16 mouse cellular contexts compared by ENCODE assay signal in genomic region chr5:115569721-115570120, GRCm38 (mm10). TPM values are rescaled to one million over a fixed set of nuclear protein-coding genes. Genes with fewer than 3 reads are reported as not detected.
DNase-seq lines count a peak whose midpoint lies in the region; ATAC-seq and TF ChIP-seq lines count a peak whose summit lies in the region.
"Had no signal": no experiment of that assay in that cellular context is flagged by ENCODE, and none has a peak within 500 bp of the region (broad histone marks: within the 10 kb centered on the region; RNA-seq: fewer than 3 reads in every experiment).

No protein-coding gene starts in this region.

- no peak for TF ChIP-seq CTCF in E14TG2a.4 (conservative IDR thresholded peaks at IDR 0.05; ENCODE audit: low read length)

- 89% methylated on average over 4 of the region's 4 CpGs for WGBS in heart, embryonic 16.5 days
- 84% methylated on average over 4 of the region's 4 CpGs for WGBS in limb, embryonic 13.5 days
- WGBS in limb, embryonic 10.5 days = 86% methylated on average over 4 of the region's 4 CpGs

- peaks cover 26% of the 10 kb centered on the region for H3K4me1 ChIP-seq in heart, embryonic 16.5 days (ENCODE audit: control insufficient read depth, insufficient read depth, low read length)
- H3K4me1 ChIP-seq in limb, embryonic 13.5 days = peaks cover 29% of the 10 kb centered on the region
- peaks cover 31% of the 10 kb centered on the region for H3K4me1 ChIP-seq in limb, embryonic 10.5 days
- peaks cover 81% of the 10 kb centered on the region for H3K4me1 ChIP-seq in E14TG2a.4 (replicated peaks; ENCODE audit: low read depth, low read length)

- H3K4me2 ChIP-seq in heart, embryonic 16.5 days (ENCODE audit: low read depth, low read length) = no peak overlapping the region
- no peak overlapping the region for H3K4me2 ChIP-seq in limb, embryonic 13.5 days (replicated peaks)
- H3K4me2 ChIP-seq: forebrain, embryonic 13.5 days; neural tube, embryonic 12.5 days had no signal

- no peak overlapping the region for H3K4me3 ChIP-seq in heart, embryonic 16.5 days (ENCODE audit: low read length)
- no peak overlapping the region for H3K4me3 ChIP-seq in limb, embryonic 13.5 days
- H3K4me3 ChIP-seq in limb, embryonic 10.5 days = no peak overlapping the region
- H3K4me3 ChIP-seq in E14TG2a.4 (replicated peaks; ENCODE audit: low read length) = peak overlapping the region; percentile 51; the same call in 1 of the 2 replicates
- H3K4me3 ChIP-seq: forebrain, embryonic 13.5 days; megakaryocyte, embryonic 14.5 days; neural tube, embryonic 12.5 days had no signal

- no peak for ATAC-seq in heart, embryonic 16.5 days (replicated peaks; ENCODE audit: extremely low read depth, insufficient read depth, low FRiP score)
- no peak for ATAC-seq in limb, embryonic 13.5 days (ENCODE audit: low FRiP score, low read depth)
- no peak for ATAC-seq in inflammation-experienced regulatory T-cells, adult 6 months
- ATAC-seq: forebrain, embryonic 13.5 days; hindbrain, postnatal 0 days had no signal

- no peak for DNase-seq in heart, adult 11 months
- no peak for DNase-seq in limb, embryonic 10.5 days (ENCODE audit: low spot score)
- peak; percentile 26 to 41 for DNase-seq in kidney, postnatal 36 days
- no peak for DNase-seq in ovary, postnatal 10 days (ENCODE audit: low spot score)
- DNase-seq: adrenal gland, adult 8-10 months; cerebellum, adult 2 months; heart, postnatal 36 days had no signal

- H3K9ac ChIP-seq in heart, embryonic 16.5 days (ENCODE audit: low read length) = no peak overlapping the region
- H3K9ac ChIP-seq in limb, embryonic 13.5 days = peak overlapping the region; percentile 31; the same call in 1 of the 2 replicates
- H3K9ac ChIP-seq: forebrain, embryonic 13.5 days; neural tube, embryonic 12.5 days had no signal

- 0 out of 2 replicates have a peak overlapping the region, but pooled peaks have one; percentile 26 for H3K27ac ChIP-seq in heart, embryonic 16.5 days (ENCODE audit: low read length)
- H3K27ac ChIP-seq in limb, embryonic 13.5 days = no peak overlapping the region
- no peak overlapping the region for H3K27ac ChIP-seq in limb, embryonic 10.5 days
- H3K27ac ChIP-seq: forebrain, embryonic 13.5 days; hindbrain, postnatal 0 days; neural tube, embryonic 12.5 days had no signal

- peaks cover 8% of the 10 kb centered on the region for H3K36me3 ChIP-seq in heart, embryonic 16.5 days (ENCODE audit: control insufficient read depth, insufficient read depth)
- peaks cover 40% of the 10 kb centered on the region for H3K36me3 ChIP-seq in limb, embryonic 13.5 days
- peaks cover 63% of the 10 kb centered on the region for H3K36me3 ChIP-seq in limb, embryonic 10.5 days
- peaks cover 40% of the 10 kb centered on the region for H3K36me3 ChIP-seq in E14TG2a.4 (ENCODE audit: insufficient read depth, low read length)

- no peaks in the 10 kb centered on the region for H3K9me3 ChIP-seq in heart, embryonic 16.5 days (replicated peaks; ENCODE audit: control insufficient read depth, low read length)
- no peaks in the 10 kb centered on the region for H3K9me3 ChIP-seq in limb, embryonic 13.5 days
- no peaks in the 10 kb centered on the region for H3K9me3 ChIP-seq in limb, embryonic 10.5 days (replicated peaks)
- H3K9me3 ChIP-seq in E14TG2a.4 (ENCODE audit: low read length) = no peaks in the 10 kb centered on the region
- H3K9me3 ChIP-seq: forebrain, embryonic 13.5 days; G1E; megakaryocyte, embryonic 14.5 days; neural tube, embryonic 12.5 days had no signal

- H3K27me3 ChIP-seq in heart, embryonic 16.5 days (ENCODE audit: control insufficient read depth, insufficient read depth, low read length) = no peaks in the 10 kb centered on the region
- no peaks in the 10 kb centered on the region for H3K27me3 ChIP-seq in limb, embryonic 13.5 days
- H3K27me3 ChIP-seq in limb, embryonic 10.5 days (ENCODE audit: low read depth, poor library complexity, severe bottlenecking) = no peaks in the 10 kb centered on the region
- no peaks in the 10 kb centered on the region for H3K27me3 ChIP-seq in E14TG2a.4 (ENCODE audit: insufficient read depth, low read length)
- H3K27me3 ChIP-seq: forebrain, embryonic 13.5 days; megakaryocyte, embryonic 14.5 days; neural tube, embryonic 12.5 days had no signal

RNA-seq across cellular contexts. Expression of gene Gcn1l1, which starts 4.7 kb away (rescaled TPM):
- 20.9 and 27.6 TPM in 2 replicates for polyA plus RNA-seq in heart, embryonic 16.5 days (2015; fragmentation: Nextera tagmentation; extraction: Ambion mirVana)
- 46.1 and 48.2 TPM in 2 replicates for polyA plus RNA-seq in limb, embryonic 13.5 days (2015; fragmentation: Nextera tagmentation; extraction: Ambion mirVana)
- polyA plus RNA-seq in limb, embryonic 10.5 days (2016; fragmentation: Nextera tagmentation; extraction: Ambion mirVana) = 63.3 and 63.8 TPM in 2 replicates
- polyA plus RNA-seq in inflammation-experienced regulatory T-cells, adult 6 months (2017; shearing (Covaris generic)) = 10 to 100 TPM; 24.7 to 36.4 (median 28.6) TPM

RNA-seq across cellular contexts. Expression of gene Rplp0, which starts 10.5 kb away (rescaled TPM):
- polyA plus RNA-seq in heart, embryonic 16.5 days (2015; fragmentation: Nextera tagmentation; extraction: Ambion mirVana) = 1,003 and 1,029 TPM in 2 replicates
- polyA plus RNA-seq in limb, embryonic 13.5 days (2015; fragmentation: Nextera tagmentation; extraction: Ambion mirVana) = 1,446 and 1,459 TPM in 2 replicates
- 1,442 and 1,757 TPM in 2 replicates for polyA plus RNA-seq in limb, embryonic 10.5 days (2016; fragmentation: Nextera tagmentation; extraction: Ambion mirVana)
- 1,000 to 10,000 TPM; 3,093 to 3,894 (median 3,885) TPM for polyA plus RNA-seq in inflammation-experienced regulatory T-cells, adult 6 months (2017; shearing (Covaris generic))

Comparison
In these comparisons a context has a peak if more than half of its experiments do, and no peak if none do; other contexts are left out.
1. DNase-seq: peak in kidney, postnatal 36 days (2 of 2); none in heart, adult 11 months (single experiment), limb, embryonic 10.5 days (single experiment) and ovary, postnatal 10 days (single experiment).